Mouse (Mus musculus): Measurements from ENCODE around the gene Bbs2. TPM values are rescaled to one million over a fixed set of nuclear protein-coding genes. Genes with fewer than 3 reads are reported as not detected.
"Not testable (repeated sequence)": the region's sequence is repeated elsewhere in the genome, so short reads cannot be mapped to it uniquely, and the experiment has no call there.

Bbs2 gene
- polyA plus RNA-seq, 1 experiment from 2014 or later: 16.6 TPM

DNA sequence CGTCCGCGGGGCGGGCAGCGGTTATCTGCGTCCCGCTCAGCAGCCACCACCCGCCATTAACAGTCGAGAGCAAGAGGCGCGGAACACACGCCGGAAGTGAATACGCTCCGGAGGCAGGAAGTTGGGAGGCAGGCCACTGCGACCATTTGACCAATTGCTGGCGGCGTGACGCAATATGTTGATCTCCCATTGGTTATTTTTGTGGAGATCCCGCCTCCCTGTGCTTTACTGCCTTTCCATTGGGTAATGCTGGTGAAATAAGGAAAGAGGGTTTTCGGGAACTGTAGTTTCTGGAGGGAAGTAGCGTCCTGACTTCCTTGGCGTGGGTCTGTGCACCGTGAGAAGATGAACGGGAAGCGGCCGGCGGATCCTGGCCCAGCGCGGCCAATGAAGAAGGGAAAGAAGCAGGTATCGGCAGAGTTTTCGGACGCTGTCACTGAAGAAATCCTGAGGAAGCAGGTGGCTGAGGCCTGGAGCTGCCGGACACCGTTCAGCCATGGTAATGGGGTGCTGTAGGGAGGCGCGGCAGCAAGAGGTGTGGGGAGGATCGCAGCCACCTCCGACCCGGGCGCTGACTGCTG is 61.7 kb downstream of the Bbs2 start, which contains the start of the genes Nudt21 and Ogfod1:
Gene Nudt21 (minus strand): TSS at position 88 of the 581 bp plus-strand sequence.
Gene Ogfod1 (plus strand): TSS at position 255 of the 581 bp plus-strand sequence.
- Histone ChIP-seq H3K27ac (ENCODE audit: low read length) (peak within 1 kb of the TSS; percentile 63; the same call in 1 of the 2 replicates), H3K27me3 (ENCODE audit: control insufficient read depth, insufficient read depth, low read length) (no peaks in the 10 kb centered on the region), H3K9me3 (ENCODE audit: control insufficient read depth, low read depth, low read length) (no peaks in the 10 kb centered on the region), H3K4me1 (ENCODE audit: control insufficient read depth, insufficient read depth, low read length) (peaks cover 13% of the 10 kb centered on the region; the same call in 1 of the 2 replicates), H3K9ac (replicated peaks; ENCODE audit: low read depth, low read length) (peak within 1 kb of the TSS; percentile 60), H3K4me3 (ENCODE audit: low read depth, low read length) (peak within 1 kb of the TSS; percentile 76), H3K36me3 (ENCODE audit: control insufficient read depth, insufficient read depth, low read length) (no peaks in the 10 kb centered on the region), H3K4me2 (replicated peaks; ENCODE audit: low read depth, low read length) (peak within 1 kb of the TSS; percentile 88)
- WGBS: 0% methylated on average over 39 of the region's 41 CpGs
- peak; percentile 99 for ATAC-seq (ENCODE audit: insufficient number of reproducible peaks, insufficient read depth, low FRiP score, low read depth)

DNA sequence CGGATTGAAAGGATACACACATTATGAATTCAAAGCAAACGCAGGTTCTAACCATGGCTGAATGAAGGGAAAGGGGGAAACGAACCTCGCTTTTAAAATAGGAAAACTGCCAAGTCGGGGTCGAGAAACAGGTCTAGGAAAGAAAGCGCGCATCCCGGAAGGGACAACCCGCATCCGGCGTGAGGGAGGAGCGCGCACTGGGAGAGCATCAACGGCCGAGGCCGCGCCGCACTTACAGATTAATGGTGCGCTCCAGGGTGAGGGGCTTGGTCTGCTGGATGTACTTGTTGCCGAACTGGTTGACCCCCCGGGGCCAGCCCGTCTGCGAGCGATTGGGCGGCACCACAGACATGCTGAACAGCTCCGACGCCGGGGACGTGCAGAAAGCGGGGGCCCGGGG is 62.2 kb downstream of the Bbs2 start:
- peaks cover 13% of the 10 kb centered on the region; the same call in 1 of the 2 replicates for H3K4me1 ChIP-seq (ENCODE audit: control insufficient read depth, insufficient read depth, low read length)
- H3K27ac ChIP-seq (ENCODE audit: low read length): peak overlapping the region; percentile 63; the same call in 1 of the 2 replicates
- not testable (repeated sequence) for H3K36me3 ChIP-seq (ENCODE audit: control insufficient read depth, insufficient read depth, low read length); H3K9me3 ChIP-seq (ENCODE audit: control insufficient read depth, low read depth, low read length); H3K27me3 ChIP-seq (ENCODE audit: control insufficient read depth, insufficient read depth, low read length)
- WGBS: under 1% methylated on average over 21 of the region's 32 CpGs
- peak overlapping the region; percentile 76 for H3K4me3 ChIP-seq (ENCODE audit: low read depth, low read length)
- peak overlapping the region; percentile 60 for H3K9ac ChIP-seq (replicated peaks; ENCODE audit: low read depth, low read length)
- peak; percentile 87 for ATAC-seq (ENCODE audit: insufficient number of reproducible peaks, insufficient read depth, low FRiP score, low read depth)
- H3K4me2 ChIP-seq (replicated peaks; ENCODE audit: low read depth, low read length): peak overlapping the region; percentile 61

DNA sequence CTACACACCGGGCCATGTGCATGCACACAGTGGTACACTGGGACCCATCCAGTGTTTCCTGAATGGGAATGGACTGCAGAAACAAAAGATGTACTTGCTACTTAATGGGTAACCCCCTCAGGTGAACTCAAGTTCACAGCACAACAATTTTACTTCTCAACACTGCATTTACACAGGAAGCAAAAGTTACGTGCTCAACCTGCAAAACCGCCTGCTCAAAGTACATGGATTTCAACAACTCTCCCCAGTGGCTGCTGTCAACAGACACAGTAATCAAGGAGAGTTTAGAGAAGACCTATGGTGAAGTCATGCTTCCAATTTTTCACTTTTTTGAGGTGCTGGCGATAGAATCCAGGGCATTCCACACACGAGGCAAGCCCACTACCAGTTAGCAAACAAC is 63.5 kb downstream of the Bbs2 start:
- Histone ChIP-seq H3K27me3 (ENCODE audit: control insufficient read depth, insufficient read depth, low read length) (no peaks in the 10 kb centered on the region), H3K4me3 (ENCODE audit: low read depth, low read length) (peak overlapping the region; percentile 3; the same call in 1 of the 2 replicates)
- no peak for ATAC-seq (ENCODE audit: insufficient number of reproducible peaks, insufficient read depth, low FRiP score, low read depth)

DNA sequence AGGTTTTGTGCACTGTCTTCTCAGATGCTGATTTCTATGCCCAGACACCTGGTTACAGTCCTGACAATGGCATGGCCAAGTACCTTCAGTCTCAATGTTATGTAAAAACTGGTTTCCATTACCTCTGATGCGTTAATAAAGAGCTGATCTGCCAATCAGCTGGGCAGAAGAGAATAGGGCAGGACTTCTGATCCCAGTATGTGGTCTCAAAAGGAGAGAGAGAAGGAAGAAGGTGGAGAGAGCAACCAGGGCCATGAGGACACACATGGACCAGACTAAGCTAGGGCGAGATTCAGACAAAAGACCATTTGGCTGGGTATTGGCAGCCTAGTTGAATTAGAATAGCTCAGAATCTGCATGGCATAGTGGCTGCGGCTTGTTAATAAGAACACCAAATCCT is 65.1 kb downstream of the Bbs2 start:
- no peaks in the 10 kb centered on the region for H3K9me3 ChIP-seq (ENCODE audit: control insufficient read depth, low read depth, low read length)
- ATAC-seq (ENCODE audit: insufficient number of reproducible peaks, insufficient read depth, low FRiP score, low read depth): no peak
- 81% methylated on average over 3 of the region's 3 CpGs for WGBS

More for the DNA sequence above, 63.5 kb downstream of the Bbs2 start:
- H3K4me1 ChIP-seq (ENCODE audit: control insufficient read depth, insufficient read depth, low read length): peaks cover 13% of the 10 kb centered on the region; the same call in 1 of the 2 replicates
- 58% methylated on average over 5 of the region's 5 CpGs for WGBS
- H3K27ac ChIP-seq (ENCODE audit: low read length): no peak overlapping the region
- no peak overlapping the region for H3K9ac ChIP-seq (replicated peaks; ENCODE audit: low read depth, low read length)
- H3K36me3 ChIP-seq (ENCODE audit: control insufficient read depth, insufficient read depth, low read length): peaks cover 3% of the 10 kb centered on the region
- no peaks in the 10 kb centered on the region for H3K9me3 ChIP-seq (ENCODE audit: control insufficient read depth, low read depth, low read length)
- H3K4me2 ChIP-seq (replicated peaks; ENCODE audit: low read depth, low read length): peak overlapping the region; percentile 61

DNA sequence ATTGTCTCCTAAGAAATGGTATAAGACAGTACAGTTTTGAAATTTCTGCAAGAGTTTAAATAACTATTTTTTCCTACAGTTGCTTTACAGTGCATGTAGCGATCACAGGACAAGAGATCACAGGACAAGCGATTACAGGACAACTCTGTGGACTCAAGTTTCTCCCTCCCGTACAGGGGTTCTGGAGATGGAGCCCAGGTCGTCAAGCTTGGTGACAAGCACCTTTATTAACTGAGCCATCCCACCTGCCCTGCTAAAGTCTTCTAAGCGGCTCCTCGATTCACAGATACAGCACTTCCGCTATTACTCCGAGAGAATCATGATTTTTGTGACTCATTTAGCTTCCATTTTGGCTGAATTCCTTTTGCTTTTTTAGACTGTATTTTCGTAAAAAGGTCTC is 69.0 kb downstream of the Bbs2 start:
- no peaks in the 10 kb centered on the region for H3K9me3 ChIP-seq (ENCODE audit: control insufficient read depth, low read depth, low read length)
- ATAC-seq (ENCODE audit: insufficient number of reproducible peaks, insufficient read depth, low FRiP score, low read depth): no peak
- H3K4me3 ChIP-seq (ENCODE audit: low read depth, low read length): no peak overlapping the region
- no peaks in the 10 kb centered on the region for H3K4me1 ChIP-seq (ENCODE audit: control insufficient read depth, insufficient read depth, low read length)
- H3K27me3 ChIP-seq (ENCODE audit: control insufficient read depth, insufficient read depth, low read length): no peaks in the 10 kb centered on the region
- WGBS: 93% methylated on average over 9 of the region's 9 CpGs
- H3K27ac ChIP-seq (ENCODE audit: low read length): no peak overlapping the region
- no peak overlapping the region for H3K9ac ChIP-seq (replicated peaks; ENCODE audit: low read depth, low read length)
- H3K4me2 ChIP-seq (replicated peaks; ENCODE audit: low read depth, low read length): no peak overlapping the region
- H3K36me3 ChIP-seq (ENCODE audit: control insufficient read depth, insufficient read depth, low read length): peaks cover 54% of the 10 kb centered on the region

More for the DNA sequence above, 65.1 kb downstream of the Bbs2 start:
- Histone ChIP-seq H3K27ac (ENCODE audit: low read length) (no peak overlapping the region), H3K4me3 (ENCODE audit: low read depth, low read length) (no peak overlapping the region), H3K9ac (replicated peaks; ENCODE audit: low read depth, low read length) (no peak overlapping the region), H3K27me3 (ENCODE audit: control insufficient read depth, insufficient read depth, low read length) (no peaks in the 10 kb centered on the region), H3K36me3 (ENCODE audit: control insufficient read depth, insufficient read depth, low read length) (peaks cover 19% of the 10 kb centered on the region), H3K4me2 (replicated peaks; ENCODE audit: low read depth, low read length) (no peak overlapping the region), H3K4me1 (ENCODE audit: control insufficient read depth, insufficient read depth, low read length) (peaks cover 13% of the 10 kb centered on the region; the same call in 1 of the 2 replicates)

DNA sequence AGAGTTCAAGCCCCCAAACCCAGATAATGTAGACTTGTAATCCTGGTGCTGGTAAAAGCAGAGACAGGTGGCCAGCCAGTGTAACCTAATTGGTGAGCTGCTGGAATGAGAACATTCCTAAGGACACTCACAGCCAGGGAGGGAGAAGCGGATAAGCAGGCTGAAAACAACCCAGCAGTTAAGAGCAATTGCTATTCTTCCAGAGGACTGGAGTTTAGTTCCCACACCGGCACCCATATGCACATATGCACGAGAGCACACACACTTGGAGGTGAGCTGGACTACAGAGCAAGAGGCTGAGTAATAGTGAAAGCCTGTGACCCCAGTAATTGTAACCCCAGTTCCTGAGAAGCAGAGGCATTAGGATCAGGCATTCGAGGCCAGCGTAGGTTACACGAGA is 74.8 kb downstream of the Bbs2 start:
- Histone ChIP-seq H3K4me1 (ENCODE audit: control insufficient read depth, insufficient read depth, low read length) (no peaks in the 10 kb centered on the region), H3K36me3 (ENCODE audit: control insufficient read depth, insufficient read depth, low read length) (peaks cover 67% of the 10 kb centered on the region), H3K27me3 (ENCODE audit: control insufficient read depth, insufficient read depth, low read length) (no peaks in the 10 kb centered on the region), H3K4me3 (ENCODE audit: low read depth, low read length) (no peak overlapping the region), H3K4me2 (replicated peaks; ENCODE audit: low read depth, low read length) (no peak overlapping the region), H3K9me3 (ENCODE audit: control insufficient read depth, low read depth, low read length) (no peaks in the 10 kb centered on the region), H3K9ac (replicated peaks; ENCODE audit: low read depth, low read length) (no peak overlapping the region), H3K27ac (ENCODE audit: low read length) (no peak overlapping the region)
- WGBS: 91% methylated on average over 6 of the region's 6 CpGs
- no peak for ATAC-seq (ENCODE audit: insufficient number of reproducible peaks, insufficient read depth, low FRiP score, low read depth)

Other genes with a start within 250 kb of the Bbs2 start
- gene Amfr, start 86.1 kb downstream of the Bbs2 start, polyA plus RNA-seq (2014; fragmentation: Nextera tagmentation; extraction: Ambion mirVana): 41.9 and 46.3 TPM in 2 replicates
- 126 and 136 TPM in 2 replicates for gene Nudt21, start 61.9 kb downstream of the Bbs2 start, polyA plus RNA-seq (2014; fragmentation: Nextera tagmentation; extraction: Ambion mirVana)
- gene Ogfod1, start 61.7 kb downstream of the Bbs2 start, polyA plus RNA-seq (2014; fragmentation: Nextera tagmentation; extraction: Ambion mirVana): 13.4 and 17.9 TPM in 2 replicates
- gene Mt4, start 38.3 kb upstream of the Bbs2 start, polyA plus RNA-seq (2014; fragmentation: Nextera tagmentation; extraction: Ambion mirVana): not detected in 2 replicates
- 3.6 and 6.4 TPM in 2 replicates for gene Mt3, start 53.7 kb upstream of the Bbs2 start, polyA plus RNA-seq (2014; fragmentation: Nextera tagmentation; extraction: Ambion mirVana)
- 310 and 332 TPM in 2 replicates for gene Mt2, start 73.7 kb upstream of the Bbs2 start, polyA plus RNA-seq (2014; fragmentation: Nextera tagmentation; extraction: Ambion mirVana)
- gene Mt1, start 80.2 kb upstream of the Bbs2 start, polyA plus RNA-seq (2014; fragmentation: Nextera tagmentation; extraction: Ambion mirVana): 888 and 910 TPM in 2 replicates
- 74.6 and 82.1 TPM in 2 replicates for gene Nup93, start 115.6 kb upstream of the Bbs2 start, polyA plus RNA-seq (2014; fragmentation: Nextera tagmentation; extraction: Ambion mirVana)
- not detected in 2 replicates for gene Slc12a3, start 230.3 kb upstream of the Bbs2 start, polyA plus RNA-seq (2014; fragmentation: Nextera tagmentation; extraction: Ambion mirVana)

Measured in stomach, embryonic 14.5 days (tissue).